Mouse (Mus musculus): Measurements from ENCODE around the gene Slc35f4. TPM values are rescaled to one million over a fixed set of nuclear protein-coding genes. Genes with fewer than 3 reads are reported as not detected.
"Not testable (repeated sequence)": the region's sequence is repeated elsewhere in the genome, so short reads cannot be mapped to it uniquely, and the experiment has no call there.

The Slc35f4 gene
- total RNA-seq, 2 experiments from 2014 or later: not detected

GRCm38 (mm10) chr14:49278479-49278878 lies 247.4 kb downstream of the Slc35f4 start:
- not testable (repeated sequence) for DNase-seq

DNA sequence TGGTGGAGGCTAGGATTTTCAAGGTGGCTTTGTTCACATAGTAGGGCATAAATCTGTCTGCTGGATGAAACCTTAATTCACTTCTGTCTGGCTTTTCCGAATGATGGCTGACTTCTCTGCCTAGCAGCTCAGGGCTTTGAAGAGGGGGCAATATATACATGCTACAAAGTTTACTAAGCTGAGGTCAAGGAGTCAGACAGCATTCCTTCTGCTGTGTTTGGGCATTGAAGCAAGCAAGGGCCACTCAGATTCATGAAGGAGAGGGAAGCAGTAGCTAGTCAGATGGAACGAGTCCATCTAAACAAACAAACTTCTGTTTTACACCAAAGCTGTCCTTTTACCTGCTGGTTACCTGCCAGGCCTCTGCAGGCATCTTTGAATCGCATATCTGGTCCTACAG lies 248.2 kb downstream of the Slc35f4 start:
- DNase-seq: no peak

- no peak for DNase-seq
Observed at GRCm38 (mm10) chr14:49275376-49275775, 250.5 kb downstream of the Slc35f4 start.

- DNase-seq: no peak
Observed at GRCm38 (mm10) chr14:49265286-49266002, 260.4 kb downstream of the Slc35f4 start.

Small RNAs within 50 kb of the gene (microRNA-seq; reads per million reads assigned to microRNA genes)
- gene Gm22949: not detected

Data from adrenal gland, postnatal 10 days (tissue).